Mouse (Mus musculus) urinary bladder, postnatal 4 days (tissue): ENCODE measurements around the gene Eln.
A peak's percentile ranks its signal among the peaks of the same experiment; 100 is the strongest.

ENCODE experiments used
- DNase-seq, 2 experiments: peaks; one replicate each; pipeline ENCODE4 v3.0.0; 2021 to 2022; ENCODE audit warnings: low spot score in 2 of 2

Eln gene

GRCm38 (mm10) chr5:134686541-134686940 is 60.6 kb downstream of the Eln start:
- no peak for DNase-seq

GRCm38 (mm10) chr5:134684398-134684797 is 62.7 kb downstream of the Eln start:
- DNase-seq: no peak

GRCm38 (mm10) chr5:134683813-134684212 is 63.3 kb downstream of the Eln start:
- no peak for DNase-seq

- no peak for DNase-seq
Measured at GRCm38 (mm10) chr5:134680238-134680637, 66.9 kb downstream of the Eln start.

GRCm38 (mm10) chr5:134678827-134679546 is 68.1 kb downstream of the Eln start:
- no peak for DNase-seq

- no peak for DNase-seq
Measured at GRCm38 (mm10) chr5:134678031-134678430, 69.1 kb downstream of the Eln start.

- DNase-seq: no peak
Measured at GRCm38 (mm10) chr5:134677491-134677890, 69.6 kb downstream of the Eln start.

GRCm38 (mm10) chr5:134675956-134676759 is 71.0 kb downstream of the Eln start:
- DNase-seq: peak; percentile 79 to 80

GRCm38 (mm10) chr5:134674977-134675376 is 72.1 kb downstream of the Eln start:
- DNase-seq: no peak

GRCm38 (mm10) chr5:134672611-134673010 is 74.5 kb downstream of the Eln start:
- DNase-seq: no peak

- DNase-seq: no peak
Measured at GRCm38 (mm10) chr5:134672198-134672516, 75.0 kb downstream of the Eln start.

GRCm38 (mm10) chr5:134671335-134672197 is 75.6 kb downstream of the Eln start:
- DNase-seq: no peak

GRCm38 (mm10) chr5:134669001-134669708 is 78.0 kb downstream of the Eln start:
- no peak for DNase-seq

GRCm38 (mm10) chr5:134668495-134668894 is 78.6 kb downstream of the Eln start:
- no peak for DNase-seq

- DNase-seq: no peak
Measured at GRCm38 (mm10) chr5:134656708-134657107, 90.4 kb downstream of the Eln start.
